Mouse (Mus musculus) heart, embryonic 11.5 days (tissue): ENCODE measurements around the gene Galnt18. TPM values are rescaled to one million over a fixed set of nuclear protein-coding genes. Genes with fewer than 3 reads are reported as not detected.

ENCODE experiments used
- ATAC-seq: fragments of 200-750 bp; cut with Nextera tagmentation; replicated peaks from 2 replicates; pipeline ENCODE4 v1.8.0; 2017; ENCODE audit warnings: moderate library complexity; ENCODE audit not compliant: insufficient number of reproducible peaks, low FRiP score, low TSS enrichment
- H3K27ac ChIP-seq: fragments of 300-500 bp; sonication (generic); 2 replicates; pipeline ENCODE4 v1.5.1; 2014; ENCODE audit warnings: mild to moderate bottlenecking, low read depth, low read length
- H3K27me3 ChIP-seq: fragments of 300-500 bp; sonication (generic); 2 replicates; pipeline ENCODE4 v1.6.1; 2014; ENCODE audit warnings: mild to moderate bottlenecking, low read length, mixed read lengths; ENCODE audit not compliant: control insufficient read depth, insufficient read depth
- H3K36me3 ChIP-seq: fragments of 300-500 bp; sonication (generic); 2 replicates; pipeline ENCODE4 v1.6.1; 2014; ENCODE audit warnings: mild to moderate bottlenecking, low read length, moderate library complexity, mixed read lengths; ENCODE audit not compliant: control insufficient read depth, insufficient read depth
- H3K4me1 ChIP-seq: fragments of 300-500 bp; sonication (generic); 2 replicates; pipeline ENCODE4 v1.6.1; 2014; ENCODE audit warnings: low read length; ENCODE audit not compliant: control insufficient read depth, insufficient read depth
- H3K4me2 ChIP-seq: fragments of 300-500 bp; sonication (generic); 2 replicates; pipeline ENCODE4 v1.6.1; 2014; ENCODE audit warnings: mild to moderate bottlenecking, moderate library complexity
- H3K4me3 ChIP-seq: fragments of 300-500 bp; sonication (generic); 2 replicates; pipeline ENCODE4 v1.5.1; 2014; ENCODE audit warnings: low read depth, low read length
- H3K9ac ChIP-seq: fragments of 300-500 bp; sonication (generic); 2 replicates; pipeline ENCODE4 v1.6.1; 2014; ENCODE audit warnings: mild to moderate bottlenecking, low read depth, low read length, moderate library complexity
- H3K9me3 ChIP-seq: fragments of 300-500 bp; sonication (generic); replicated peaks from 2 replicates; pipeline ENCODE4 v1.6.1; 2016; ENCODE audit warnings: low read length; ENCODE audit not compliant: control insufficient read depth
- WGBS: fragments of 180-500 bp; shearing (Covaris S2); extraction: QIAGEN DNeasy Blood & Tissue Kit; methylation state at CpG from one replicate; pipeline ENCODE4 v1.1.7; 2014; ENCODE audit not compliant: insufficient replicate concordance; 5-methylcytosine and 5-hydroxymethylcytosine counted together
- polyA plus RNA-seq: library from polyadenylated mRNA; unstranded; fragments of >200 nt; fragmentation: Nextera tagmentation; extraction: Ambion mirVana; gene quantifications from 2 replicates; pipeline ENCODE4 v1.2.1, GENCODE M21; 2014

Galnt18 gene
- polyA plus RNA-seq, 1 experiment from 2014 or later = 6.6 TPM

DNA sequence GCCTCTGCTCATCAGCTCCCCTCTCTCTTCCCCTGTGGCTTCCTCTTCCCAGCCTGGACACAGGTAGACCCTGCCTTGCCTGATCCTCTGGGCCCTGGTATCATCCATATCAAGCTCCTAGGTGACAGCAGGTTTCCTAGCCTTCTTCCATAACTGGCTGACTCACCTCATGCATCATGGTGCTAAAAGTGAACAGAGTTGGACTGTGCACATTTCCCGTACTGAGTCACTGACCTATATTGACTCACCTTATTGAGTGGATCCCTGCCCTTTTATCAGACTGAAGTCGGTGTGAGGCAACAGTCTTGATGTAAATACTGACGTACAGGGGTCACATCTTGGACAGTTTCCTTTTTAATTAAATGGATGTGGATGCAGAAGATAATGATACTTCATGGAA is 313.7 kb downstream of the Galnt18 start:
- H3K4me3 ChIP-seq = no peak overlapping the region
- H3K9ac ChIP-seq = no peak overlapping the region
- no peak overlapping the region for H3K4me2 ChIP-seq
- H3K27me3 ChIP-seq = no peaks in the 10 kb centered on the region
- H3K4me1 ChIP-seq = no peaks in the 10 kb centered on the region
- no peaks in the 10 kb centered on the region for H3K36me3 ChIP-seq
- 66% methylated on average over 3 of the region's 3 CpGs for WGBS
- no peak overlapping the region for H3K27ac ChIP-seq
- H3K9me3 ChIP-seq = no peaks in the 10 kb centered on the region
- no peak for ATAC-seq

- H3K4me1 ChIP-seq = no peaks in the 10 kb centered on the region
- no peak overlapping the region for H3K4me2 ChIP-seq
- H3K4me3 ChIP-seq = no peak overlapping the region
- no peak overlapping the region for H3K9ac ChIP-seq
- H3K9me3 ChIP-seq = no peaks in the 10 kb centered on the region
- WGBS = 74% methylated on average over 4 of the region's 4 CpGs
- no peak for ATAC-seq
- H3K36me3 ChIP-seq = no peaks in the 10 kb centered on the region
- no peak overlapping the region for H3K27ac ChIP-seq
- no peaks in the 10 kb centered on the region for H3K27me3 ChIP-seq
Observed at GRCm38 (mm10) chr7:111459716-111460115, 320.1 kb downstream of the Galnt18 start.

DNA sequence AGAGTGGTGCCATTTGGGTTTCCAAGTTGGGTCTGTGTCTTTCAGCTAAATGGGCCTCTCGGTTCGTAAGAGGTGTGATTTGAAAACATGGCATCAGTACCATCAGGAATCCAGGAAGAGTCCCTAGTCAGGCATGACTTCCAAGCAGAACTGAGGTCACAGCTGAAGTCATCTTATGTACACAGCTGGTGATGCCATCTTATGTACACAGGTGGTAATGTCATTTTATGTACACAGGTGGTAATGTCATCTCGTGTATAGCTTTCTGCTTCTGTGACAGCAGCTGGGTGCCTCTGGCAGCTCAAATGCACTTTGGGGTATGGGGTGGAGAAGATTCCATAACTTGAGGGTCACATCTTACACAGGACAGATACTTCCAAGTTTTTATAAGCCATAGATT is 323.8 kb downstream of the Galnt18 start:
- WGBS = 70% methylated on average over 3 of the region's 3 CpGs

GRCm38 (mm10) chr7:111455541-111455940 is 324.2 kb downstream of the Galnt18 start:
- H3K27me3 ChIP-seq = no peaks in the 10 kb centered on the region
- H3K27ac ChIP-seq = no peak overlapping the region
- ATAC-seq = no peak
- H3K36me3 ChIP-seq = no peaks in the 10 kb centered on the region
- 84% methylated on average over 4 of the region's 4 CpGs for WGBS
- no peaks in the 10 kb centered on the region for H3K9me3 ChIP-seq
- no peak overlapping the region for H3K4me3 ChIP-seq
- no peak overlapping the region for H3K9ac ChIP-seq
- H3K4me1 ChIP-seq = peaks cover 12% of the 10 kb centered on the region; the same call in 1 of the 2 replicates
- H3K4me2 ChIP-seq = no peak overlapping the region

More for the DNA sequence above, 323.8 kb downstream of the Galnt18 start:
- Histone ChIP-seq H3K4me1 (peaks cover 8% of the 10 kb centered on the region; the same call in 1 of the 2 replicates), H3K4me2 (no peak overlapping the region), H3K9ac (no peak overlapping the region), H3K4me3 (no peak overlapping the region), H3K27me3 (no peaks in the 10 kb centered on the region), H3K9me3 (no peaks in the 10 kb centered on the region), H3K36me3 (no peaks in the 10 kb centered on the region), H3K27ac (no peak overlapping the region)
- ATAC-seq = no peak

DNA sequence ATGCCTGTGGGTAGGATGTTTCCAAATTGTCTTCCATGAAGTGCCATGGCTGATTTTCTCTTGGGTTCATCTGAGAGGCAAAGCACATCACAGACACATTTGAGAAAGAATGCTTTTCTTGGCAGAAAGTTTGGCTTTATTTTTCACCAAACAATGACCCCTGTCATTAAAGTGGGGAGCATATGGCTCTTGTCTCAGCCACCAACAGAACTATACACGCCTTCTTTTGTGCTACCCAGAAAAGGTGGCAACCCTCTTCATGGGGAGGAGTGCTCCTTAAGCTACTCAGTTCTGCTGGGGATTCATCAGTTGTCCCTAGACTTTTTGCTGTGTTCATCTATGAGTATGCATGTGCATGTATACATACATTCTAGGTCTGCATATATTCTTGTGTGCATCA is 327.8 kb downstream of the Galnt18 start:
- 59% methylated on average over 1 of the region's 1 CpGs for WGBS
- no peaks in the 10 kb centered on the region for H3K9me3 ChIP-seq
- H3K27ac ChIP-seq = no peak overlapping the region
- H3K4me1 ChIP-seq = peaks cover 12% of the 10 kb centered on the region; the same call in 1 of the 2 replicates
- no peak overlapping the region for H3K4me2 ChIP-seq
- no peaks in the 10 kb centered on the region for H3K36me3 ChIP-seq
- H3K27me3 ChIP-seq = no peaks in the 10 kb centered on the region
- H3K9ac ChIP-seq = no peak overlapping the region
- no peak overlapping the region for H3K4me3 ChIP-seq
- no peak for ATAC-seq

DNA sequence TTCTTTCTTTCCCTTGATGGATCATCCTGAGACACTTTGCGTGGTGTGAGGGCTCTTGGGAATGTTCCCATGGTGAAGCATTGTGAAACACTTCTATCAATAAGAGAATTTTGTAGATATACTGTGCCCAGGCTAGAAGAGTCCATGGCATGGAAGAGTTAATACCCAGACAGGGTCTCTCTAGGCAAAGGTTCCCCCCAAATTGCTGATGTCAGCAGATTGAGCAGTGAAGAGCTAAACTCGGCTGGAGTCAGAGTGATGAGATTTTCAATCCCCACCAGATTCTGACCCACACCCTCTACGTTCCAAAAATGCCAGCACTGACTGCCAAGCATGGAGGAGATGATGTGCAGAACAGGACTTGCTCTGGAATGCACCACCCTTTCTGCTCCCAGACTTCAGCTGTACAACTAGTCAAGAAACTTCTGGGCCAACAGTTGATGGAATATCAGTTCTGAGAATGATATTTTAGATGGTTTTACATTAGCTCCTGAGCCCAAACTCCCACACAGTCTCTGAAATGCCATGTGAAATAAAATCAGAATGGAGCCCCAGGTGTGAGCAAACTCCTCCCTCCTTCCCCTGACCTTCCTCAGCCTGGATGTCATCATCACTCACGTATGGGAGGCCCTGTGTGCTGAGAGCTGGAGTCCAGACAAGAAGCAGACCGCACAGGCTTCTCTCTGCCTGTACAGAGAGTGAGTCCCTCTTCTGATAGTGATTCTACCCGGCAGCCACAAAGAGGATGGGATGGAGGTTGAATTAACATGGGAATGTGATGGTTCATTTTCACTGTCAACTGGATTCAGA is 329.3 kb downstream of the Galnt18 start:
- Histone ChIP-seq H3K4me3 (no peak overlapping the region), H3K4me2 (no peak overlapping the region), H3K9ac (no peak overlapping the region), H3K36me3 (no peaks in the 10 kb centered on the region), H3K9me3 (no peaks in the 10 kb centered on the region), H3K27me3 (no peaks in the 10 kb centered on the region), H3K4me1 (peaks cover 12% of the 10 kb centered on the region; the same call in 1 of the 2 replicates), H3K27ac (no peak overlapping the region)
- ATAC-seq = no peak; the same call in 1 of the 2 replicates
- 36% methylated on average over 6 of the region's 6 CpGs for WGBS

DNA sequence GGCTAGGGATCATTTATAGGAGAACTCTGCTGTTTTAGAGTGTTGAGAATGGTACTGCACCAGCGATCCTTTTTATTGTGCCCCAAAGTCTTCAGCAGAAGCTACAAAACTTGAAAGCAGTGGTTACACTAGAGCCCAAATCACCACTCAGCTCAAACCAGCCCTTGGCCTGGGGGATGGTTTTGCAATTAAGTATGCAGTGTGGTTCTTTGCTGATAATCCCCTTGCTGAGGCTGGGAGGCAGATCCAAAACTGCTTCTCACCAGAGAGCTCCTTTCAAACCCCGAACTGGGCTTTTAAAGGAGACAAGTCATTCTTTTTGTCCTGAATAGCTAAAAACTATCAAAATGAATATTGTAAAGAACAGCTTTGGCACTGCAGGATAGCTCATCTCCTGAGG is 346.6 kb downstream of the Galnt18 start:
- Histone ChIP-seq H3K4me2 (no peak overlapping the region), H3K27me3 (no peaks in the 10 kb centered on the region), H3K36me3 (no peaks in the 10 kb centered on the region), H3K4me3 (no peak overlapping the region), H3K9ac (no peak overlapping the region), H3K27ac (no peak overlapping the region), H3K9me3 (no peaks in the 10 kb centered on the region), H3K4me1 (no peaks in the 10 kb centered on the region)
- ATAC-seq = no peak
- 27% methylated on average over 2 of the region's 2 CpGs for WGBS

GRCm38 (mm10) chr7:111427392-111427791 is 352.4 kb downstream of the Galnt18 start:
- WGBS = 79% methylated on average over 1 of the region's 1 CpGs
- Histone ChIP-seq H3K4me1 (no peaks in the 10 kb centered on the region), H3K27ac (no peak overlapping the region), H3K27me3 (no peaks in the 10 kb centered on the region), H3K9me3 (no peaks in the 10 kb centered on the region), H3K9ac (no peak overlapping the region), H3K4me2 (no peak overlapping the region), H3K36me3 (no peaks in the 10 kb centered on the region), H3K4me3 (no peak overlapping the region)
- ATAC-seq = no peak
